8 mouse cellular contexts compared by ENCODE assay signal in genomic region chr9:72644418-72645110, GRCm38 (mm10). TPM values are rescaled to one million over a fixed set of nuclear protein-coding genes. Genes with fewer than 3 reads are reported as not detected.
DNase-seq lines count a peak whose midpoint lies in the region; ATAC-seq and TF ChIP-seq lines count a peak whose summit lies in the region.
"Had no signal": no experiment of that assay in that cellular context is flagged by ENCODE, and none has a peak within 500 bp of the region (broad histone marks: within the 10 kb centered on the region; RNA-seq: fewer than 3 reads in every experiment).

No protein-coding gene starts in this region.

- in situ Hi-C loops in Patski (cut with MboI; ENCODE audit: low pct_unique_long_range_greater_than_20kb), result no loop called here

- DNase-seq in hindbrain, postnatal 0 days (ENCODE audit: low spot score), result no peak
- no peak for DNase-seq in hindbrain, embryonic 11.5 days (ENCODE audit: low spot score)
- no peak for DNase-seq in Patski (ENCODE audit: low read depth, low spot score)
- DNase-seq in fibroblast of lung, adult 2 months (ENCODE audit: low read depth), result peak; percentile 88
- DNase-seq in midbrain, embryonic 14.5 days, result no peak
- no peak for DNase-seq in urinary bladder, adult 18-20 months (ENCODE audit: low spot score in 2 of 2)
- no peak for DNase-seq in cerebellum, postnatal 10 days

- H3K27ac ChIP-seq in hindbrain, postnatal 0 days, result peak overlapping the region; percentile 11; the same call in 1 of the 2 replicates
- no peak overlapping the region for H3K27ac ChIP-seq in hindbrain, embryonic 11.5 days (ENCODE audit: low read depth, low read length)
- H3K27ac ChIP-seq in midbrain, embryonic 14.5 days (replicated peaks; ENCODE audit: low read depth, low read length), result peak overlapping the region; percentile 22; the same call in 1 of the 2 replicates
- H3K27ac ChIP-seq: left cerebral cortex, adult 2 months had no signal

- no peaks in the 10 kb centered on the region for H3K9me3 ChIP-seq in hindbrain, postnatal 0 days (ENCODE audit: low read length)
- no peaks in the 10 kb centered on the region for H3K9me3 ChIP-seq in hindbrain, embryonic 11.5 days (ENCODE audit: control insufficient read depth, low read length)
- no peaks in the 10 kb centered on the region for H3K9me3 ChIP-seq in midbrain, embryonic 14.5 days (ENCODE audit: control insufficient read depth, low read length)

- CTCF ChIA-PET in Patski (lab: Charles Lee), result interaction anchor here (0.7 to 1.4 kb wide), 6 partner anchors 9 to 28 kb away, joined by 3 to 4 read pairs (median 4); no protein-coding TSS in a partner anchor

- no peaks in the 10 kb centered on the region for H3K27me3 ChIP-seq in hindbrain, postnatal 0 days (ENCODE audit: insufficient read depth, low read length)
- no peaks in the 10 kb centered on the region for H3K27me3 ChIP-seq in hindbrain, embryonic 11.5 days (ENCODE audit: control insufficient read depth, insufficient read depth, low read length)
- no peaks in the 10 kb centered on the region for H3K27me3 ChIP-seq in Patski
- no peaks in the 10 kb centered on the region for H3K27me3 ChIP-seq in midbrain, embryonic 14.5 days (ENCODE audit: control insufficient read depth, insufficient read depth, low read length)

- peaks cover 8% of the 10 kb centered on the region; the same call in 1 of the 2 replicates for H3K4me1 ChIP-seq in hindbrain, postnatal 0 days (ENCODE audit: insufficient read depth, low read length)
- H3K4me1 ChIP-seq in hindbrain, embryonic 11.5 days (replicated peaks; ENCODE audit: control insufficient read depth, insufficient read depth, low read length), result peaks cover 7% of the 10 kb centered on the region
- peaks cover 20% of the 10 kb centered on the region for H3K4me1 ChIP-seq in midbrain, embryonic 14.5 days (ENCODE audit: control insufficient read depth, insufficient read depth, low read length)

- no peak for ATAC-seq in hindbrain, postnatal 0 days
- ATAC-seq in hindbrain, embryonic 11.5 days (ENCODE audit: low FRiP score), result no peak
- ATAC-seq in Patski, result peak; percentile 41
- no peak for ATAC-seq in midbrain, embryonic 14.5 days (ENCODE audit: low FRiP score, low TSS enrichment)

- TF ChIP-seq CTCF in hindbrain, postnatal 0 days (IDR thresholded peaks at IDR 0.05; ENCODE audit: low read depth), result no peak
- no peak for TF ChIP-seq CTCF in Patski (IDR thresholded peaks at IDR 0.05)

- H3K9ac ChIP-seq in hindbrain, postnatal 0 days (replicated peaks; ENCODE audit: low read length), result no peak overlapping the region
- no peak overlapping the region for H3K9ac ChIP-seq in hindbrain, embryonic 11.5 days (ENCODE audit: low read depth, low read length)
- H3K9ac ChIP-seq in midbrain, embryonic 14.5 days (replicated peaks; ENCODE audit: low read length), result no peak overlapping the region

- no peaks in the 10 kb centered on the region for H3K36me3 ChIP-seq in hindbrain, postnatal 0 days (ENCODE audit: insufficient read depth, low read length)
- no peaks in the 10 kb centered on the region for H3K36me3 ChIP-seq in hindbrain, embryonic 11.5 days (ENCODE audit: control insufficient read depth, insufficient read depth, low read length)
- H3K36me3 ChIP-seq in midbrain, embryonic 14.5 days (ENCODE audit: control insufficient read depth, insufficient read depth, low read length), result no peaks in the 10 kb centered on the region

- 41% methylated on average over 6 of the region's 6 CpGs for WGBS in hindbrain, postnatal 0 days
- 59% methylated on average over 6 of the region's 6 CpGs for WGBS in hindbrain, embryonic 11.5 days
- 34% methylated on average over 6 of the region's 6 CpGs for WGBS in midbrain, embryonic 14.5 days

- H3K4me3 ChIP-seq in hindbrain, postnatal 0 days (ENCODE audit: low read length), result no peak overlapping the region
- H3K4me3 ChIP-seq in hindbrain, embryonic 11.5 days (ENCODE audit: low read depth, low read length), result no peak overlapping the region
- H3K4me3 ChIP-seq in midbrain, embryonic 14.5 days (replicated peaks; ENCODE audit: low read depth, low read length), result no peak overlapping the region
- H3K4me3 ChIP-seq: left cerebral cortex, adult 2 months had no signal

- POLR2A ChIA-PET in Patski (lab: Charles Lee), result interaction anchor here (0.6 to 0.9 kb wide), 2 partner anchors 9 to 18 kb away, joined by 4 to 6 read pairs; no protein-coding TSS in a partner anchor

- no peak overlapping the region for H3K4me2 ChIP-seq in hindbrain, postnatal 0 days (ENCODE audit: low read depth, low read length)
- no peak overlapping the region for H3K4me2 ChIP-seq in hindbrain, embryonic 11.5 days (replicated peaks; ENCODE audit: low read depth, low read length)
- H3K4me2 ChIP-seq in midbrain, embryonic 14.5 days (ENCODE audit: low read length), result no peak overlapping the region

RNA-seq across cellular contexts. Expression of gene Nedd4, which starts 17.6 kb away (rescaled TPM):
- 393 and 416 TPM in 2 replicates for total RNA-seq in hindbrain, postnatal 0 days (2014; rRNA removed)
- polyA plus RNA-seq in hindbrain, postnatal 0 days (2015; fragmentation: Nextera tagmentation; extraction: Ambion mirVana), result 340 and 356 TPM in 2 replicates
- polyA plus RNA-seq in hindbrain, embryonic 11.5 days (2014; fragmentation: Nextera tagmentation; extraction: Ambion mirVana), result 708 and 779 TPM in 2 replicates
- polyA plus RNA-seq in Patski (2021), result 693 TPM
- polyA plus RNA-seq in midbrain, embryonic 14.5 days (2014; fragmentation: Nextera tagmentation; extraction: Ambion mirVana), result 351 and 564 TPM in 2 replicates
